Mouse (Mus musculus): ENCODE measurements around the gene Adprhl1.

Gene Adprhl1

GRCm38 (mm10) chr8:13197493-13197892, 56.5 kb downstream of the Adprhl1 start:
- DNase-seq (ENCODE audit: low spot score in 2 of 2): no peak

GRCm38 (mm10) chr8:13194818-13195217, 59.1 kb downstream of the Adprhl1 start:
- no peak for DNase-seq (ENCODE audit: low spot score in 2 of 2)

DNA sequence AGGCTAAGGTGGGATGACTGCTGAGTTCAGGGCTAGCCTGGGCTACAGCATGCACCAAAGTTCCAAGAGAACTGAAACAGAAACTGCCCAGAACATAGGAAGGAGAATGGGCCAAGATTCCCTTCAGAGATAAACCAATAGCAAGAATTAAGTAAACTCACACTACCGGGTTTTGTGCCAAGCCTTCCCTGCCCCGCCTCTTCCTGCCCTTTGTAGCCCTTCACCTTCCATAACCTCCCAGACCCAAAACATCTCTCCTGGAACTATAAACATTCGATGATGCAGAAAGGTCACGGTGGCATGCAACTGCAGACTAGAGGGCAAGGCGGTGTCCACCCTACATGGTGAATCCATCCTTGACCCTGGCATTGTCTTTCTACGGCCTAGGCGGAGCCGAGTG, 63.7 kb downstream of the Adprhl1 start:
- no peak for DNase-seq (ENCODE audit: low spot score in 2 of 2)

- DNase-seq (ENCODE audit: low spot score in 2 of 2): no peak
These were observed 65.1 kb downstream of the Adprhl1 start for GRCm38 (mm10) chr8:13188857-13189256.

GRCm38 (mm10) chr8:13188052-13188555, 65.9 kb downstream of the Adprhl1 start:
- DNase-seq (ENCODE audit: low spot score in 2 of 2): no peak

GRCm38 (mm10) chr8:13187638-13188037, 66.3 kb downstream of the Adprhl1 start:
- DNase-seq (ENCODE audit: low spot score in 2 of 2): no peak

DNA sequence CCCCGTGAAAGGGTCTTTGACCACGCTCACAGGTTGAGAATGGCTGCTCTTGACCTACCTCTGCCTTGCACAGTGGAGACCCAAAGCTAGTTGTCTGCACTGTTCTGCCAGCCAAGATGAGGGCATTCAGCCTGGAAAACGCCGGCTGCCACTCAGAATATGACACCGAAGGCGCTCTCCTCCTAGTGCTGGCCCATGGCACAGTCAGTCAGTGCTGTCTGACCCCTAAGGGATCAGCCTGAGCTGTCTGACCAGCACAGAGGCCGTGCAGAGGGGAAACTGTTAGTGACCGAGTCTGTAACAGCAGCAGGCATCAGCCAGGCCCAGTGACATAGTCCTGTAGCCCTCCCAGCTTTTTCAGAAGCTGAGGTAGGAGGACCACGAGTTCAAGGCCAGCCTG, 66.7 kb downstream of the Adprhl1 start:
- no peak for DNase-seq (ENCODE audit: low spot score in 2 of 2)

DNA sequence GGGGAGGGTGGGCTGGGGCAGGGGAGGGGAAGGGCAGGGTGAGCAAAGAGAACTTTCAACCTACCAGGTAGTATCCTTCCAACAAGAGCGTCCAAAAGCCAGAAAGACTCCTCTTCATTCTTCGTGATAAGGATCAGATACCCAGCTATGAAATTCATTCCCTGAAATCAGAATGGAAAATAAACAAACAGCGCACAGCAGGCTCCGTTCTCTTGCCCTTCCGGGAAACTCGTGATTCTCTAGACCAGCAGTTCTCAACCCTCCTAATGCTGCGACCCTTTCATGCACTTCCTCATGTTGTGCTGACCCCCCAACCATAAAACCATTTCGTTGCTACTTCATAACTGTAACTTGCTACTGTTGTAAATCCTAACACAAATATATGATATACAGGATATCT, 67.1 kb downstream of the Adprhl1 start:
- no peak for DNase-seq (ENCODE audit: low spot score in 2 of 2)

GRCm38 (mm10) chr8:13181691-13181976, 72.3 kb downstream of the Adprhl1 start:
- DNase-seq (ENCODE audit: low spot score in 2 of 2): no peak

DNA sequence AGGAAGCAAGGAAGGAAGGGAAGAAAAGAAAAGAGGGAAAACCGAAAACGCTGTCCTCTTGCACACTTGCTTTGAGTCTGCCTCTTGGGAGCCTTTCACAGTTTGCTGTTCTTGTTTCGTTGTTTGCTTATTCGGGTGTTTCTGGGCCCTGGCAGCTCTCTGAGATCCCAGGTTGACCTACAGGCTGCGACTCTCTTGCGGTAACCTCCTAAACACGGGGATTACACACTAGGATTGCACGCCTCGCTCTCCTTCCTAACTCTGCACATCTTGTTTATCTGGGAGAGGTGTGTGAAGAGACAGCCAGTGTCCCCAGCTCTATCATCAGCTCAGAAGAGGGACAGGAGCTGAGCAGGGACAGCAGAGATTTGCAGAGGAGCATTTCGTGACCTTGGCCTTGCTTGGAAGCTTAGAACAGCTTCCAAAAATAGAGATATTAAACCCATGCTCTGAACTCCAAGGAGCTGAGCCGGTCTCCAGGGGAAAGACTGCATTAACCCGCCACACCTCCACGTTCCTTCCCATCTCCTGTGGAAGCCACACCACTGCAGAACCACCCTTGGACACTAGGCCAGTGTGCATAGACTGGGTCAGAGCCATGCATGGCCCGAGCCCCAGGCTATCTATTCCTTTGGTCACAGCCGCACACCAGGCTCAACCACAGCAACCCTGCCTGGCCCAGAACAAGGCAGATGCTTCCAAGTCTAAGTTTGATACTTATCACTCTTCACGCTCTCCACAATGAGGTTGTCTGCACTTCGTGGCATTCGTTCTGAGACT, 72.9 kb downstream of the Adprhl1 start:
- no peak for DNase-seq (ENCODE audit: low spot score in 2 of 2)

- DNase-seq (ENCODE audit: low spot score in 2 of 2): no peak
These were observed 73.6 kb downstream of the Adprhl1 start for GRCm38 (mm10) chr8:13180408-13180807.

DNA sequence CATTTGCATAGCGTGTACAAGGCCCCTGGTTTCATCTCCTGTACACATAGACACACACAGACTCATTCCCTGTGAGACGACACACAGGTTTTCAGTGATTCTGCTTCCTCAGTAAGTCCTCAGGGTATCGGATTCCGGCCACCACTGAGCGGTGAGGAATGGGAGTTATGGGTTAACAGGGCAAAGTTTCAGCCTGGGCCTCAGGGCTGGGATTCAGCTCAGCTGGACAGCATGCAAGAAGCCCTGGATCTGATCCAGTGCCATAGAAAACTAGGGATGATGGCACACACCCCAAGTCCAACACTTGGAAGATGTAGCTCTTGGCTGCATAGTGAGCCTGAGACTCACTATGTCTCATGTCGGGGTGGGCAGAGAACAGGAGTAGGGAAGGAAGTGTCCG, 74.0 kb downstream of the Adprhl1 start:
- peak in 1 of 2 experiments; percentile 15 for DNase-seq (ENCODE audit: low spot score in 2 of 2)

- DNase-seq (ENCODE audit: low spot score in 2 of 2): no peak
These were observed 74.5 kb downstream of the Adprhl1 start for GRCm38 (mm10) chr8:13179482-13179881.

- no peak for DNase-seq (ENCODE audit: low spot score in 2 of 2)
These were observed 75.8 kb downstream of the Adprhl1 start for GRCm38 (mm10) chr8:13178137-13178536.

DNA sequence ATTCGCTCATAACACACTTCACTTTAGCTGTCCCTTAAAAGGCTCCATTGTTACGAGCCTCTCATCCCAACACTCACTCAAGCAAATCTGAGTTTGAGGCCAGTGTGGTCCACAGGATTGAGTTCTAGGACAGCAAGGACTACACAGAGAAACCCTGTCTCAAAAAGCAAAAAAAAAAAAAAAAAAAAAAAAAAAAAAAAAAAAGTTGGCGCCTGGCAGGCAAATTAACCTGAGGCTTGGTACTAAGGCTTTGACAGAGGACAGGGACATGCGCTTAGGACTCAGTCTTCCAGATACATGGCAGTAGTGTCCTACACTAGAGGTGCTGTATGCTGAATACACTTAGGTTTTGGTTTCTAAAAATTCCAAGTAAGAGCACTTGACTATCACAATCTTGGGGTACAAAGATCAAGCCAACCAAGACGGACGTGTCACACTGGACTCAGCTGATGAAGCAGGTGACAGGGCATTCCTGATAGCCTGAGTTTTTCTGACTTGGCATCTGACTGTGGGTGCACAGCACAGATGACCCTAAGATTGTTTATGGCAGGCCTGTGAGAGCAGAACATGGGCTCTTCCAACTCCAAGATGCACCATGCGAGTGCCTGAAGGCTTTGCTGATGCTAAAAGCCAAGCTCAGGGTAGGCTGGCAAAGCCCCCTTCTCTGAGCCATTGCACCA, 76.6 kb downstream of the Adprhl1 start:
- no peak for DNase-seq (ENCODE audit: low spot score in 2 of 2)

GRCm38 (mm10) chr8:13175650-13176049, 78.3 kb downstream of the Adprhl1 start:
- DNase-seq (ENCODE audit: low spot score in 2 of 2): no peak

DNA sequence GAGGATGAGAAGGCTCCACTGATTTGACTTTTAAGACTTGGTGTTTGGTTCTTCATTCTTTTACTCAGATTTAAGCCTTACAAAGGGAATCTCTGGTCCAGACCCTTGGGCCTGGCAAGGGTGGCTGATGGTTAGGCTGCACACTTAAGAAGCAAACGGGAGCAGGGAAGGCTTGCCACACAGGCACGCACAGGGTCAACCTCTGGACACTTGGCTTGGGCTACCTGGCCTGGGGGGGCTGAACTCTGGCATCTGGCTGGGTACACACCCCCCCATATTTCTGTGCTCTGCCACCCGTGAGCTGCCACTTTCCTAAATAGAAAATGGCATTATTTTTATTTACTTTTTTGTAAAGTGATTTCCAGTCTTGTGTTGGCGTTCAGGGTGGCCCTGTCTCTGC, 79.2 kb downstream of the Adprhl1 start:
- no peak for DNase-seq (ENCODE audit: low spot score in 2 of 2)

DNA sequence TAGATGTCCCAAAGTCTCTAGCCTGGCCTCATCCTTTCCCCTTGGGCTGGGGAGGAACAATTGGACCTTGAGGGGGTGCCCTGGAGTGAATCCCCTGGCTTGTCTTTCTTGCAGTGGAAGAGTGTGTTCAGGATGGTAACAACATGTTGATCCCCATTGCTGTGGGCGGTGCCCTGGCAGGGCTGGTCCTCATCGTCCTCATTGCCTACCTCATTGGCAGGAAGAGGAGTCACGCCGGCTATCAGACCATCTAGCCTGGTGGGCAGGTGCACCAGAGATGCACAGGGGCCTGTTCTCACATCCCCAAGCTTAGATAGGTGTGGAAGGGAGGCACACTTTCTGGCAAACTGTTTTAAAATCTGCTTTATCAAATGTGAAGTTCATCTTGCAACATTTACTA, 79.7 kb downstream of the Adprhl1 start:
- no peak for DNase-seq (ENCODE audit: low spot score in 2 of 2)

Data from urinary bladder, postnatal 36 days (tissue).